Mouse (Mus musculus): ENCODE results near the gene Fgfr2. TPM values are rescaled to one million over a fixed set of nuclear protein-coding genes. Genes with fewer than 3 reads are reported as not detected.

Fgfr2 gene
- total RNA-seq, 4 experiments from 2014 or later = 1.1 to 1.9 (median 1.4) TPM

GRCm38 (mm10) chr7:132723906-132724305 lies 399.2 kb downstream of the Fgfr2 start:
- peak; percentile 91 for DNase-seq (ENCODE audit: low spot score)

GRCm38 (mm10) chr7:132722401-132723370 lies 400.5 kb downstream of the Fgfr2 start:
- DNase-seq (ENCODE audit: low spot score) = no peak

GRCm38 (mm10) chr7:132720562-132720961 lies 402.6 kb downstream of the Fgfr2 start:
- no peak for DNase-seq (ENCODE audit: low spot score)

GRCm38 (mm10) chr7:132719570-132719969 lies 403.6 kb downstream of the Fgfr2 start:
- DNase-seq (ENCODE audit: low spot score) = no peak

- no peak for DNase-seq (ENCODE audit: low spot score)
Observed at GRCm38 (mm10) chr7:132715259-132715658, 407.9 kb downstream of the Fgfr2 start.

- DNase-seq (ENCODE audit: low spot score) = peak; percentile 89
Observed at GRCm38 (mm10) chr7:132714236-132714923, 408.8 kb downstream of the Fgfr2 start.

GRCm38 (mm10) chr7:132713483-132714126 lies 409.5 kb downstream of the Fgfr2 start:
- peak; percentile 67 for DNase-seq (ENCODE audit: low spot score)

- no peak for DNase-seq (ENCODE audit: low spot score)
Observed at GRCm38 (mm10) chr7:132712956-132713355, 410.2 kb downstream of the Fgfr2 start.

- DNase-seq (ENCODE audit: low spot score) = no peak
Observed at GRCm38 (mm10) chr7:132712044-132712708, 411.0 kb downstream of the Fgfr2 start.

- no peak for DNase-seq (ENCODE audit: low spot score)
Observed at GRCm38 (mm10) chr7:132711579-132711978, 411.6 kb downstream of the Fgfr2 start.

GRCm38 (mm10) chr7:132705130-132705529 lies 418.0 kb downstream of the Fgfr2 start:
- DNase-seq (ENCODE audit: low spot score) = no peak

- no peak for DNase-seq (ENCODE audit: low spot score)
Observed at GRCm38 (mm10) chr7:132704310-132704875, 418.8 kb downstream of the Fgfr2 start.

GRCm38 (mm10) chr7:132703515-132704309 lies 419.4 kb downstream of the Fgfr2 start:
- DNase-seq (ENCODE audit: low spot score) = no peak

GRCm38 (mm10) chr7:132702492-132703070 lies 420.6 kb downstream of the Fgfr2 start:
- DNase-seq (ENCODE audit: low spot score) = no peak

- DNase-seq (ENCODE audit: low spot score) = no peak
Observed at GRCm38 (mm10) chr7:132702024-132702423, 421.1 kb downstream of the Fgfr2 start.

GRCm38 (mm10) chr7:132701412-132701811 lies 421.7 kb downstream of the Fgfr2 start:
- DNase-seq (ENCODE audit: low spot score) = no peak

GRCm38 (mm10) chr7:132700107-132700506 lies 423.0 kb downstream of the Fgfr2 start:
- DNase-seq (ENCODE audit: low spot score) = no peak

GRCm38 (mm10) chr7:132699639-132700038 lies 423.5 kb downstream of the Fgfr2 start:
- no peak for DNase-seq (ENCODE audit: low spot score)

- DNase-seq (ENCODE audit: low spot score) = no peak
Observed at GRCm38 (mm10) chr7:132699165-132699564, 424.0 kb downstream of the Fgfr2 start.

- DNase-seq (ENCODE audit: low spot score) = no peak
Observed at GRCm38 (mm10) chr7:132698737-132699136, 424.4 kb downstream of the Fgfr2 start.
